Mouse (Mus musculus): Measurements from ENCODE around the gene Sco1.

- TF ChIP-seq CTCF (IDR thresholded peaks at IDR 0.05; ENCODE audit: low read depth, low read length) (no peak), POLR2AphosphoS5 (IDR thresholded peaks at IDR 0.05; ENCODE audit: insufficient replicate concordance, low read depth, low read length) (no peak)
Observed at GRCm38 (mm10) chr11:67019711-67020475, 32.6 kb upstream of the Sco1 start.
